Mouse (Mus musculus) heart, embryonic 14.5 days (tissue): ENCODE measurements around the gene Rnd1. TPM values are rescaled to one million over a fixed set of nuclear protein-coding genes. Genes with fewer than 3 reads are reported as not detected.

ENCODE experiments used
- ATAC-seq: fragments of 200-750 bp; cut with Nextera tagmentation; 2 replicates; pipeline ENCODE4 v1.8.0; 2017; ENCODE audit warnings: low read depth, moderate TSS enrichment; ENCODE audit not compliant: insufficient number of reproducible peaks, insufficient read depth, low FRiP score
- H3K27ac ChIP-seq, 2 experiments: fragments of 200-500 bp in 1 of 2; fragments of 300-500 bp in 1 of 2; sonication (generic) in 1 of 2; replicated peaks in 1 of 2; 2 replicates each; pipeline ENCODE4 v1.5.1; 2012 to 2014; ENCODE audit warnings: low read depth in 2 of 2, low read length in 2 of 2, control low read depth in 1 of 2, mild to moderate bottlenecking in 1 of 2, mixed read lengths in 1 of 2; ENCODE audit not compliant: control insufficient read depth in 1 of 2, insufficient read depth in 1 of 2
- H3K27me3 ChIP-seq: fragments of 300-500 bp; sonication (generic); 2 replicates; pipeline ENCODE4 v1.6.1; 2014; ENCODE audit warnings: mild to moderate bottlenecking, low read length, control low read depth; ENCODE audit not compliant: control insufficient read depth, insufficient read depth
- H3K36me3 ChIP-seq: fragments of 300-500 bp; sonication (generic); 2 replicates; pipeline ENCODE4 v1.6.1; 2014; ENCODE audit warnings: mild to moderate bottlenecking, control low read depth, low read length, mixed read lengths; ENCODE audit not compliant: control insufficient read depth, insufficient read depth
- H3K4me1 ChIP-seq, 2 experiments: fragments of 200-500 bp in 1 of 2; fragments of 300-500 bp in 1 of 2; sonication (generic) in 1 of 2; 2 replicates each; pipeline ENCODE4 v1.6.1; 2012 to 2014; ENCODE audit warnings: low read length in 2 of 2, control low read depth in 1 of 2, mixed read lengths in 1 of 2; ENCODE audit not compliant: control insufficient read depth in 2 of 2, insufficient read depth in 2 of 2
- H3K4me2 ChIP-seq: fragments of 300-500 bp; sonication (generic); 2 replicates; pipeline ENCODE4 v1.6.1; 2014; ENCODE audit warnings: mild to moderate bottlenecking, low read length
- H3K4me3 ChIP-seq, 2 experiments: fragments of 200-500 bp in 1 of 2; fragments of 300-500 bp in 1 of 2; sonication (generic) in 1 of 2; 2 replicates each; pipeline ENCODE4 v1.5.1; 2012 to 2014; ENCODE audit warnings: low read length in 2 of 2, mild to moderate bottlenecking in 2 of 2, control low read depth in 1 of 2, low read depth in 1 of 2, moderate library complexity in 1 of 2; ENCODE audit not compliant: control insufficient read depth in 1 of 2, insufficient read depth in 1 of 2
- H3K9ac ChIP-seq: fragments of 300-500 bp; sonication (generic); 2 replicates; pipeline ENCODE4 v1.6.1; 2014; ENCODE audit warnings: mild to moderate bottlenecking, low read length
- H3K9me3 ChIP-seq: fragments of 300-500 bp; sonication (generic); 2 replicates; pipeline ENCODE4 v1.6.1; 2016; ENCODE audit warnings: low read length, control low read depth; ENCODE audit not compliant: control insufficient read depth
- WGBS: fragments of 180-500 bp; shearing (Covaris S2); extraction: QIAGEN DNeasy Blood & Tissue Kit; methylation state at CpG from one replicate; pipeline ENCODE4 v1.1.7; 2014; 5-methylcytosine and 5-hydroxymethylcytosine counted together
- polyA plus RNA-seq: library from polyadenylated mRNA; unstranded; fragments of >200 nt; fragmentation: Nextera tagmentation; extraction: Ambion mirVana; gene quantifications from 2 replicates; pipeline ENCODE4 v1.2.1, GENCODE M21; 2014

Rnd1 gene
- polyA plus RNA-seq, 1 experiment from 2014 or later: 1.3 TPM

- 0 out of 2 replicates have a peak overlapping the region, but pooled peaks have one; percentile 25 for H3K9ac ChIP-seq
- no peak overlapping the region for H3K4me2 ChIP-seq
- H3K27me3 ChIP-seq: no peaks in the 10 kb centered on the region; the same call in 1 of the 2 replicates
- ATAC-seq: no peak
- no peaks in the 10 kb centered on the region for H3K36me3 ChIP-seq
- H3K4me3 ChIP-seq: no peak overlapping the region
- H3K4me1 ChIP-seq: peaks cover 5 to 17% of the 10 kb centered on the region in 2 experiments
- H3K27ac ChIP-seq: no peak overlapping the region
- WGBS: 14% methylated on average over 7 of the region's 7 CpGs
- 0 out of 2 replicates have a peak, but pooled peaks cover 3% of the 10 kb centered on the region for H3K9me3 ChIP-seq
These were observed 55.1 kb downstream of the Rnd1 start for GRCm38 (mm10) chr15:98622199-98622598.

DNA sequence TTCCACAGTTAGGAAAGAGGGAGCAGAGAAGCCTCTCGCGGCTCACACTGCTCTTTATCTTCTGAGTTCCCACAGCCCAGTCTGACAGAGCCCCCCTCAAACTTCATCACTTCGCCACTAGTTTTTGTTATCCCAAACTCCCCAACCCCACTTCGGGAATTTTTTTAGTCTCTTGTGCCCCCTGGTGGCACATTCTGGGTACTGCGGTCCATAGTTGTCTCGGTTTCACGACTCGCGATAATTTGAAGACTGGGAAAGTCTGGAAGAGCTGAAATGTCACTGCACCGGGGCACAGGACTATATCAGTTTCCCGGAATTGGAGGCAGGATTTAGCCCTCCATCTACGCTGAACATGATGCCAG, 60.1 kb downstream of the Rnd1 start:
- peak overlapping the region; percentile 62 for H3K9ac ChIP-seq
- no peaks in the 10 kb centered on the region for H3K9me3 ChIP-seq
- ATAC-seq: 0 out of 2 replicates have a peak, but pooled peaks have one; percentile 38
- H3K4me2 ChIP-seq: peak overlapping the region; percentile 54
- peaks cover 23 to 36% of the 10 kb centered on the region in 2 experiments for H3K4me1 ChIP-seq
- H3K36me3 ChIP-seq: no peaks in the 10 kb centered on the region
- no peaks in the 10 kb centered on the region for H3K27me3 ChIP-seq
- no peak overlapping the region; a peak in 1 of 4 replicates for H3K27ac ChIP-seq
- H3K4me3 ChIP-seq: no peak overlapping the region
- WGBS: under 1% methylated on average over 12 of the region's 12 CpGs

GRCm38 (mm10) chr15:98616362-98617175, 60.7 kb downstream of the Rnd1 start:
- H3K9me3 ChIP-seq: no peaks in the 10 kb centered on the region
- 30% methylated on average over 20 of the region's 20 CpGs for WGBS
- H3K4me2 ChIP-seq: peak overlapping the region; percentile 54
- no peaks in the 10 kb centered on the region for H3K27me3 ChIP-seq
- no peaks in the 10 kb centered on the region for H3K36me3 ChIP-seq
- H3K4me3 ChIP-seq: no peak overlapping the region
- no peak for ATAC-seq
- peak overlapping the region; percentile 55 to 76 for H3K27ac ChIP-seq
- H3K4me1 ChIP-seq: peaks cover 23 to 36% of the 10 kb centered on the region in 2 experiments
- peak overlapping the region; percentile 12 for H3K9ac ChIP-seq

- 30% methylated on average over 6 of the region's 6 CpGs for WGBS
- H3K4me2 ChIP-seq: no peak overlapping the region
- H3K9me3 ChIP-seq: no peaks in the 10 kb centered on the region
- peaks cover 23 to 36% of the 10 kb centered on the region in 2 experiments for H3K4me1 ChIP-seq
- no peaks in the 10 kb centered on the region for H3K36me3 ChIP-seq
- H3K9ac ChIP-seq: no peak overlapping the region; the same call in 1 of the 2 replicates
- ATAC-seq: no peak
- no peak overlapping the region for H3K4me3 ChIP-seq
- peak overlapping the region; percentile 55 to 76 for H3K27ac ChIP-seq
- no peaks in the 10 kb centered on the region for H3K27me3 ChIP-seq
These were observed 61.5 kb downstream of the Rnd1 start for GRCm38 (mm10) chr15:98615751-98616150.

- H3K9me3 ChIP-seq: no peaks in the 10 kb centered on the region
- peak overlapping the region; percentile 68 to 69 for H3K27ac ChIP-seq
- H3K27me3 ChIP-seq: no peaks in the 10 kb centered on the region
- H3K4me3 ChIP-seq: no peak overlapping the region
- peak overlapping the region; percentile 54 for H3K9ac ChIP-seq
- 49% methylated on average over 6 of the region's 6 CpGs for WGBS
- no peak for ATAC-seq
- H3K36me3 ChIP-seq: no peaks in the 10 kb centered on the region
- H3K4me1 ChIP-seq: peaks cover 25 to 40% of the 10 kb centered on the region in 2 experiments
- H3K4me2 ChIP-seq: no peak overlapping the region
These were observed 62.3 kb downstream of the Rnd1 start for GRCm38 (mm10) chr15:98614971-98615370.

GRCm38 (mm10) chr15:98614551-98614950, 62.7 kb downstream of the Rnd1 start:
- WGBS: 25% methylated on average over 9 of the region's 9 CpGs
- no peaks in the 10 kb centered on the region for H3K9me3 ChIP-seq
- no peaks in the 10 kb centered on the region for H3K27me3 ChIP-seq
- no peaks in the 10 kb centered on the region for H3K36me3 ChIP-seq
- peak overlapping the region; percentile 68 to 69 for H3K27ac ChIP-seq
- no peak overlapping the region for H3K4me3 ChIP-seq
- no peak for ATAC-seq
- no peak overlapping the region for H3K4me2 ChIP-seq
- peak overlapping the region; percentile 54 for H3K9ac ChIP-seq
- H3K4me1 ChIP-seq: peaks cover 25 to 42% of the 10 kb centered on the region in 2 experiments
